Mouse (Mus musculus) lung, embryonic 14.5 days (tissue): ENCODE measurements at regions not wholly inside any gene's neighbourhood (a gene's known extent, or its start where the extent isn't known, plus 50 kb on each side); places are given as distances from the start of the nearest gene placed in this dataset.

Experiments
- ATAC-seq: fragments of 200-750 bp; cut with Nextera tagmentation; 2 replicates; pipeline ENCODE4 v1.8.0; 2017; ENCODE audit warnings: mild to moderate bottlenecking, moderate TSS enrichment, moderate library complexity; ENCODE audit not compliant: insufficient read depth
- DNase-seq: peaks from one replicate; pipeline ENCODE4 v3.0.0-alpha.2; 2015
- H3K27ac ChIP-seq: fragments of 300-500 bp; sonication (generic); 2 replicates; pipeline ENCODE4 v1.5.1; 2014; ENCODE audit warnings: low read depth, mild to moderate bottlenecking, moderate library complexity
- H3K27me3 ChIP-seq: fragments of 300-500 bp; sonication (generic); 2 replicates; pipeline ENCODE4 v1.6.1; 2014; ENCODE audit warnings: low read length, control low read depth; ENCODE audit not compliant: insufficient read depth
- H3K36me3 ChIP-seq: fragments of 300-500 bp; sonication (generic); 2 replicates; pipeline ENCODE4 v1.6.1; 2014; ENCODE audit warnings: control low read depth; ENCODE audit not compliant: insufficient read depth
- H3K4me1 ChIP-seq: fragments of 300-500 bp; sonication (generic); 2 replicates; pipeline ENCODE4 v1.6.1; 2014; ENCODE audit warnings: antibody characterized with exemption, control low read depth; ENCODE audit not compliant: insufficient read depth
- H3K4me2 ChIP-seq: fragments of 300-500 bp; sonication (generic); 2 replicates; pipeline ENCODE4 v1.6.1; 2014; ENCODE audit warnings: mild to moderate bottlenecking
- H3K4me3 ChIP-seq: fragments of 300-500 bp; sonication (generic); 2 replicates; pipeline ENCODE4 v1.5.1; 2014; ENCODE audit warnings: low read depth, low read length
- H3K9ac ChIP-seq: fragments of 300-500 bp; sonication (generic); 2 replicates; pipeline ENCODE4 v1.6.1; 2014
- H3K9me3 ChIP-seq: fragments of 300-500 bp; sonication (generic); 2 replicates; pipeline ENCODE4 v1.6.1; 2016; ENCODE audit warnings: low read depth, low read length, control low read depth
- CTCF ChIP-seq: IDR thresholded peaks from 2 replicates; pipeline ENCODE4 v1.5.1; 2016; ENCODE audit warnings: antibody characterized with exemption, low read depth
- WGBS: fragments of 180-500 bp; shearing (Covaris S2); extraction: QIAGEN DNeasy Blood & Tissue Kit; methylation state at CpG from one replicate; pipeline ENCODE4 v1.1.7; 2014; 5-methylcytosine and 5-hydroxymethylcytosine counted together

GRCm38 (mm10) chr3:140494134-140494533 is 718.0 kb downstream of the Pdha2 start:
- Histone ChIP-seq H3K4me1 (no peaks in the 10 kb centered on the region), H3K27ac (no peak overlapping the region), H3K9ac (no peak overlapping the region), H3K4me2 (no peak overlapping the region), H3K36me3 (no peaks in the 10 kb centered on the region), H3K27me3 (no peaks in the 10 kb centered on the region), H3K4me3 (no peak overlapping the region), H3K9me3 (no peaks in the 10 kb centered on the region)
- ATAC-seq = no peak
- no peak for TF ChIP-seq CTCF
- 34% methylated on average over 1 of the region's 1 CpGs for WGBS
- peak; percentile 11 for DNase-seq

GRCm38 (mm10) chr3:140477670-140478208 is 734.4 kb downstream of the Pdha2 start:
- H3K27ac ChIP-seq = no peak overlapping the region
- DNase-seq (no peak), ATAC-seq (no peak)
- no peaks in the 10 kb centered on the region for H3K9me3 ChIP-seq
- H3K36me3 ChIP-seq = no peaks in the 10 kb centered on the region
- H3K27me3 ChIP-seq = no peaks in the 10 kb centered on the region
- no peak overlapping the region for H3K9ac ChIP-seq
- TF ChIP-seq CTCF = no peak
- H3K4me2 ChIP-seq = no peak overlapping the region
- H3K4me1 ChIP-seq = no peaks in the 10 kb centered on the region
- no peak overlapping the region for H3K4me3 ChIP-seq
- 85% methylated on average over 3 of the region's 3 CpGs for WGBS

GRCm38 (mm10) chr3:140476534-140476933 is 735.6 kb downstream of the Pdha2 start:
- H3K4me3 ChIP-seq = no peak overlapping the region
- TF ChIP-seq CTCF = no peak
- DNase-seq (no peak), ATAC-seq (no peak)
- H3K27me3 ChIP-seq = no peaks in the 10 kb centered on the region
- H3K4me1 ChIP-seq = no peaks in the 10 kb centered on the region
- WGBS = 82% methylated on average over 2 of the region's 2 CpGs
- H3K4me2 ChIP-seq = no peak overlapping the region
- no peak overlapping the region for H3K27ac ChIP-seq
- no peak overlapping the region for H3K9ac ChIP-seq
- no peaks in the 10 kb centered on the region for H3K9me3 ChIP-seq
- no peaks in the 10 kb centered on the region for H3K36me3 ChIP-seq

GRCm38 (mm10) chr3:140452513-140452912 is 759.6 kb downstream of the Pdha2 start:
- 61% methylated on average over 8 of the region's 8 CpGs for WGBS
- no peaks in the 10 kb centered on the region for H3K27me3 ChIP-seq
- H3K27ac ChIP-seq = no peak overlapping the region
- ATAC-seq (no peak), DNase-seq (peak; percentile 5)
- no peaks in the 10 kb centered on the region for H3K4me1 ChIP-seq
- H3K4me3 ChIP-seq = no peak overlapping the region
- TF ChIP-seq CTCF = no peak
- H3K9ac ChIP-seq = no peak overlapping the region
- H3K9me3 ChIP-seq = no peaks in the 10 kb centered on the region
- no peaks in the 10 kb centered on the region for H3K36me3 ChIP-seq
- H3K4me2 ChIP-seq = no peak overlapping the region

GRCm38 (mm10) chr3:140451148-140451547 is 761.0 kb downstream of the Pdha2 start:
- no peak overlapping the region for H3K9ac ChIP-seq
- 93% methylated on average over 1 of the region's 1 CpGs for WGBS
- H3K9me3 ChIP-seq = no peaks in the 10 kb centered on the region
- no peak overlapping the region for H3K27ac ChIP-seq
- H3K4me3 ChIP-seq = no peak overlapping the region
- no peaks in the 10 kb centered on the region for H3K36me3 ChIP-seq
- DNase-seq = no peak
- no peak for TF ChIP-seq CTCF
- H3K4me2 ChIP-seq = no peak overlapping the region
- no peaks in the 10 kb centered on the region for H3K27me3 ChIP-seq
- ATAC-seq = no peak
- no peaks in the 10 kb centered on the region for H3K4me1 ChIP-seq

GRCm38 (mm10) chr3:140409239-140409638 is 802.9 kb downstream of the Pdha2 start:
- no peak for DNase-seq
- Histone ChIP-seq H3K9ac (no peak overlapping the region), H3K4me1 (no peaks in the 10 kb centered on the region), H3K36me3 (no peaks in the 10 kb centered on the region), H3K27ac (no peak overlapping the region), H3K4me2 (no peak overlapping the region), H3K9me3 (no peaks in the 10 kb centered on the region), H3K4me3 (no peak overlapping the region), H3K27me3 (no peaks in the 10 kb centered on the region)
- WGBS = 55% methylated on average over 4 of the region's 4 CpGs
- ATAC-seq = no peak
- no peak for TF ChIP-seq CTCF
